Mouse (Mus musculus): Measurements from ENCODE around the gene Hk2. TPM values are rescaled to one million over a fixed set of nuclear protein-coding genes. Genes with fewer than 3 reads are reported as not detected.

Hk2 gene
- polyA plus RNA-seq, 1 experiment from 2014 or later, result 4.0 TPM

- H3K27me3 ChIP-seq (ENCODE audit: control insufficient read depth, insufficient read depth, low read length), result no peaks in the 10 kb centered on the region
- WGBS, result 98% methylated on average over 2 of the region's 2 CpGs
- no peak for ATAC-seq (ENCODE audit: low FRiP score, low TSS enrichment)
These were observed 9.0 kb downstream of the Hk2 start for GRCm38 (mm10) chr6:82765261-82765660.

GRCm38 (mm10) chr6:82763871-82764503, 10.3 kb downstream of the Hk2 start:
- H3K4me1 ChIP-seq (ENCODE audit: control insufficient read depth, insufficient read depth, low read length), result no peaks in the 10 kb centered on the region
- H3K9ac ChIP-seq (replicated peaks; ENCODE audit: low read length), result no peak overlapping the region
- H3K36me3 ChIP-seq (ENCODE audit: control insufficient read depth, insufficient read depth, low read length), result no peaks in the 10 kb centered on the region
- no peak overlapping the region for H3K4me3 ChIP-seq (replicated peaks; ENCODE audit: low read depth, low read length)
- DNase-seq, result no peak
- no peak for ATAC-seq (ENCODE audit: low FRiP score, low TSS enrichment)
- H3K27me3 ChIP-seq (ENCODE audit: control insufficient read depth, insufficient read depth, low read length), result no peaks in the 10 kb centered on the region
- no peak overlapping the region for H3K27ac ChIP-seq (replicated peaks; ENCODE audit: low read depth, low read length)
- 44% methylated on average over 9 of the region's 9 CpGs for whole genome bisulfite sequencing
- H3K9me3 ChIP-seq (ENCODE audit: control insufficient read depth, low read length), result no peaks in the 10 kb centered on the region
- H3K4me2 ChIP-seq (ENCODE audit: low read length), result no peak overlapping the region

More at GRCm38 (mm10) chr6:82765261-82765660, 9.0 kb downstream of the Hk2 start:
- H3K4me3 ChIP-seq (replicated peaks; ENCODE audit: low read depth, low read length), result no peak overlapping the region
- no peak overlapping the region for H3K9ac ChIP-seq (replicated peaks; ENCODE audit: low read length)
- no peaks in the 10 kb centered on the region for H3K9me3 ChIP-seq (ENCODE audit: control insufficient read depth, low read length)
- H3K4me1 ChIP-seq (ENCODE audit: control insufficient read depth, insufficient read depth, low read length), result no peaks in the 10 kb centered on the region
- H3K36me3 ChIP-seq (ENCODE audit: control insufficient read depth, insufficient read depth, low read length), result no peaks in the 10 kb centered on the region
- DNase-seq, result no peak
- no peak overlapping the region for H3K4me2 ChIP-seq (ENCODE audit: low read length)
- no peak overlapping the region for H3K27ac ChIP-seq (replicated peaks; ENCODE audit: low read depth, low read length)

DNA sequence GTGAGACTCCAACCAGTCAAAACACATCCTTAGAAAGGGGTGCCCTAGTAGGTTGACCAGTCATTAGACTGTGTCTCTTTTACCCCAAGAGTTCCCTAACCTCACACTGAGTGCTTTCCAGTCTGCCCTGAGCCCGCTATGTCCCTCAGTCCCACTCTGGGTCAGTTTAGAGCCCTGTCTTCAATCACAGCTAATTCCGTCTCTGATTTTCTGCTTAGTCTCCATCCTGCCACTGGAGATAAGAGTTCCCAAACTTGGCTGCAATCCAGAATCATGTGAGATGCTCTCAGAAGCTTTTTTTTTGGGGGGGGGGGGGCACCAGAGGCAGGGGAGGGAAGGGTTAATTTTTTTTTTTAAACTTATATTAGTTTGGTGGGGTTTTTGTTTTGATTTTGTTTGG, 11.5 kb downstream of the Hk2 start:
- Histone ChIP-seq H3K27ac (replicated peaks; ENCODE audit: low read depth, low read length) (no peak overlapping the region), H3K4me1 (ENCODE audit: control insufficient read depth, insufficient read depth, low read length) (no peaks in the 10 kb centered on the region), H3K4me3 (replicated peaks; ENCODE audit: low read depth, low read length) (no peak overlapping the region), H3K4me2 (ENCODE audit: low read length) (no peak overlapping the region), H3K36me3 (ENCODE audit: control insufficient read depth, insufficient read depth, low read length) (no peaks in the 10 kb centered on the region), H3K9ac (replicated peaks; ENCODE audit: low read length) (no peak overlapping the region), H3K9me3 (ENCODE audit: control insufficient read depth, low read length) (no peaks in the 10 kb centered on the region), H3K27me3 (ENCODE audit: control insufficient read depth, insufficient read depth, low read length) (no peaks in the 10 kb centered on the region)
- ATAC-seq (ENCODE audit: low FRiP score, low TSS enrichment) (no peak), DNase-seq (peak; percentile 24)
- 77% methylated on average over 2 of the region's 2 CpGs for WGBS

DNA sequence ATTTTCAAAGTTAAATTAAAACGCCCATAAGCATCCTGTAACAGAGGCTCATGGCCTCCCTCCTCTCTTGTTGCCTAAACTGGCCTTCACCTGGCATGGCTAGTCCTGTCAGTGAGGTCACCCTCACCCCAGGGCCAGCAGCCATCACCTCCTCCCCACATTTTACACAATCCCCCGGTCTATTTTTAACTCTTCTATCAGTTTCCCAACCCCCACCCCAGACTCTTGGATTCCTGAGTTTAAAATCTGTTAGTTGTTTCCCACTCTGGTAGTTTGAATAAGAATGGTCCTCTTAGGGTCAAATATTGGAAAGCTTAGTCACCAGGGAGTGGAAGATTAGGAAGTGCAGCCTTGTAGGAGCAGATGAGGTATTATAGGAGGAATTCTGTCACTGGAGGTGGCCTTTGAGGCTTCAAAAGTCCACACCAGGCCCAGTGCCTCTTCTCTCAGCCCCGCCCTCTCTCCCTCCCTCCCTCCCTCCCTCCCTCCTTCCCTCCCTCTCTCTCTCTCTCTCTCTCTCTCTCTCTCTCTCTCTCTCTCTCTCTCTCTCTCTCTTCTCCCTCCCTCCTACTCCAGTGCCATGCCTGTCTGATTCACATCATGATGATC, 13.4 kb downstream of the Hk2 start:
- Histone ChIP-seq H3K4me1 (ENCODE audit: control insufficient read depth, insufficient read depth, low read length) (no peaks in the 10 kb centered on the region), H3K9ac (replicated peaks; ENCODE audit: low read length) (no peak overlapping the region), H3K27me3 (ENCODE audit: control insufficient read depth, insufficient read depth, low read length) (no peaks in the 10 kb centered on the region), H3K9me3 (ENCODE audit: control insufficient read depth, low read length) (no peaks in the 10 kb centered on the region), H3K4me3 (replicated peaks; ENCODE audit: low read depth, low read length) (no peak overlapping the region), H3K27ac (replicated peaks; ENCODE audit: low read depth, low read length) (no peak overlapping the region), H3K4me2 (ENCODE audit: low read length) (no peak overlapping the region), H3K36me3 (ENCODE audit: control insufficient read depth, insufficient read depth, low read length) (no peaks in the 10 kb centered on the region)
- no peak for ATAC-seq (ENCODE audit: low FRiP score, low TSS enrichment)
- DNase-seq, result no peak
- WGBS, result 86% methylated on average over 3 of the region's 3 CpGs

DNA sequence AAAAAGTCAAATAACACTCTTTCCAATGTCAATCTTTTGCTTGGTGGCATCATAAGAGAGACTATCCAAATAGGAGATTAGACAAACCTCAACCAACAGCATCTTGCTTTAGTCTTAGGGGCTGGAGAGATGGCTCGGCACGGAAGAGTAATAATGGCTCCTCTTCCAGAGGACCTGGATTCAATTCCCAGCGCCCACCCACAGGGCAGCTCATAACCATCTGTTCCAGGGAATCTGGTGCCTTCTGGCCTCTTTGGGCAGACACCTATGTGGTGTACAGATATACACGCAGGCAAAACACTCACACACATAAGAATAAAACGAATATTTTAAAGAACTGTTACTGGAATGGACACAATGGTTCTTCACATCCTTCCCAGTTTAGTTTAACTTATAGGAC, 15.0 kb downstream of the Hk2 start:
- Histone ChIP-seq H3K9me3 (ENCODE audit: control insufficient read depth, low read length) (no peaks in the 10 kb centered on the region), H3K4me2 (ENCODE audit: low read length) (no peak overlapping the region), H3K27me3 (ENCODE audit: control insufficient read depth, insufficient read depth, low read length) (no peaks in the 10 kb centered on the region), H3K4me1 (ENCODE audit: control insufficient read depth, insufficient read depth, low read length) (no peaks in the 10 kb centered on the region), H3K27ac (replicated peaks; ENCODE audit: low read depth, low read length) (no peak overlapping the region), H3K36me3 (ENCODE audit: control insufficient read depth, insufficient read depth, low read length) (no peaks in the 10 kb centered on the region), H3K9ac (replicated peaks; ENCODE audit: low read length) (no peak overlapping the region), H3K4me3 (replicated peaks; ENCODE audit: low read depth, low read length) (no peak overlapping the region)
- 95% methylated on average over 5 of the region's 5 CpGs for WGBS
- ATAC-seq (ENCODE audit: low FRiP score, low TSS enrichment), result no peak
- DNase-seq, result no peak

GRCm38 (mm10) chr6:82756799-82757210, 17.4 kb downstream of the Hk2 start:
- no peak overlapping the region for H3K4me2 ChIP-seq (ENCODE audit: low read length)
- H3K9ac ChIP-seq (replicated peaks; ENCODE audit: low read length), result no peak overlapping the region
- H3K27ac ChIP-seq (replicated peaks; ENCODE audit: low read depth, low read length), result no peak overlapping the region
- 89% methylated on average over 9 of the region's 9 CpGs for WGBS
- ATAC-seq (ENCODE audit: low FRiP score, low TSS enrichment), result no peak
- no peaks in the 10 kb centered on the region for H3K27me3 ChIP-seq (ENCODE audit: control insufficient read depth, insufficient read depth, low read length)
- no peak for DNase-seq
- H3K4me3 ChIP-seq (replicated peaks; ENCODE audit: low read depth, low read length), result no peak overlapping the region
- no peaks in the 10 kb centered on the region for H3K36me3 ChIP-seq (ENCODE audit: control insufficient read depth, insufficient read depth, low read length)
- no peaks in the 10 kb centered on the region for H3K4me1 ChIP-seq (ENCODE audit: control insufficient read depth, insufficient read depth, low read length)
- H3K9me3 ChIP-seq (ENCODE audit: control insufficient read depth, low read length), result no peaks in the 10 kb centered on the region

DNA sequence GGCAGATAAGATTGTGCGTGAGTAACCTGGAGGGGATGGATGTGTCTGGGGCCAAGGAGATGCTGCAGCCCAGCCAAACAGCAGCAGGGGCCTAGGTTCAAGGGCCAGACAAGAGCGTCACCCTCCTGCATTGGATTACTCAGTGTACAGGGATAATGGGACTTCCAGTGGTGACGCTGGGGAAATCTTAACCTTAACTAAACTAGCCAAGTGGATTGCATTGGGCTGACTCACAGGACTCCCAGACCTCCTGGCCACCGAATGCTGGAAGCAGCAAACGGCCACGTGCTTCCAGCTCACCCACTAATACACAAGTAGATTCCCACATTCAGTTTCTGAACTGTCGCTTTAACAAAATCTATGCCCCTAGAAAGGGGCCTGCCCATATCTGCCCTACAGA, 18.0 kb downstream of the Hk2 start:
- Histone ChIP-seq H3K4me3 (replicated peaks; ENCODE audit: low read depth, low read length) (no peak overlapping the region), H3K9ac (replicated peaks; ENCODE audit: low read length) (no peak overlapping the region), H3K36me3 (ENCODE audit: control insufficient read depth, insufficient read depth, low read length) (no peaks in the 10 kb centered on the region), H3K4me1 (ENCODE audit: control insufficient read depth, insufficient read depth, low read length) (no peaks in the 10 kb centered on the region), H3K27ac (replicated peaks; ENCODE audit: low read depth, low read length) (no peak overlapping the region), H3K4me2 (ENCODE audit: low read length) (no peak overlapping the region), H3K9me3 (ENCODE audit: control insufficient read depth, low read length) (no peaks in the 10 kb centered on the region), H3K27me3 (ENCODE audit: control insufficient read depth, insufficient read depth, low read length) (no peaks in the 10 kb centered on the region)
- no peak for ATAC-seq (ENCODE audit: low FRiP score, low TSS enrichment)
- WGBS, result 91% methylated on average over 7 of the region's 7 CpGs
- DNase-seq, result no peak

DNA sequence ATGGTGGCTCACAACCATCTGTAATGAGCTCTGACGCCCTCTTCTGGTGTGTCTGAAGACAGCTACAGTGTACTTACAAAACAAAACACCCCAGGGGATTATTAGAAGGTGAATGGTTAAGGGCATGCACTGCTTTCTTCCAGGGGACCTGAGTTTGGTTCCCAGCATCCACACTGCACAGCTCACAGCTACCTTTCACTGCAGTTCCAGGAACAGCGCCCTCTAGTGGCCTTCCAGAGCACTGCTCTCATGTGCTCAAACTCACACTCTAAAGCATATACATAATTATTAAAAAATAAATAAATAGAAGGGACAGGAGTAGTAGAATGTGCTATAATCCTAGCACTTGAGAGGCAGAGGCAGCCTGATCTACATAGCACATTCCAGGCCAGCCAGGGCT, 18.9 kb downstream of the Hk2 start:
- DNase-seq (no peak), ATAC-seq (ENCODE audit: low FRiP score, low TSS enrichment) (no peak)
- Histone ChIP-seq H3K9ac (replicated peaks; ENCODE audit: low read length) (no peak overlapping the region), H3K4me2 (ENCODE audit: low read length) (no peak overlapping the region), H3K27ac (replicated peaks; ENCODE audit: low read depth, low read length) (no peak overlapping the region), H3K27me3 (ENCODE audit: control insufficient read depth, insufficient read depth, low read length) (no peaks in the 10 kb centered on the region), H3K9me3 (ENCODE audit: control insufficient read depth, low read length) (no peaks in the 10 kb centered on the region), H3K4me1 (ENCODE audit: control insufficient read depth, insufficient read depth, low read length) (no peaks in the 10 kb centered on the region), H3K4me3 (replicated peaks; ENCODE audit: low read depth, low read length) (no peak overlapping the region), H3K36me3 (ENCODE audit: control insufficient read depth, insufficient read depth, low read length) (no peaks in the 10 kb centered on the region)
- 48% methylated on average over 2 of the region's 2 CpGs for WGBS

- Histone ChIP-seq H3K9ac (replicated peaks; ENCODE audit: low read length) (no peak overlapping the region), H3K27me3 (ENCODE audit: control insufficient read depth, insufficient read depth, low read length) (no peaks in the 10 kb centered on the region)
These were observed 19.5 kb downstream of the Hk2 start for GRCm38 (mm10) chr6:82754769-82755168.

More at GRCm38 (mm10) chr6:82754769-82755168, 19.5 kb downstream of the Hk2 start:
- 96% methylated on average over 6 of the region's 6 CpGs for WGBS
- H3K4me3 ChIP-seq (replicated peaks; ENCODE audit: low read depth, low read length), result no peak overlapping the region
- no peak for ATAC-seq (ENCODE audit: low FRiP score, low TSS enrichment)
- no peak overlapping the region for H3K27ac ChIP-seq (replicated peaks; ENCODE audit: low read depth, low read length)
- H3K9me3 ChIP-seq (ENCODE audit: control insufficient read depth, low read length), result no peaks in the 10 kb centered on the region
- no peaks in the 10 kb centered on the region for H3K4me1 ChIP-seq (ENCODE audit: control insufficient read depth, insufficient read depth, low read length)
- no peak overlapping the region for H3K4me2 ChIP-seq (ENCODE audit: low read length)
- DNase-seq, result no peak
- no peaks in the 10 kb centered on the region for H3K36me3 ChIP-seq (ENCODE audit: control insufficient read depth, insufficient read depth, low read length)
